Mouse (Mus musculus) brain, embryonic 14.5 days (tissue): ENCODE measurements around the gene Gm13697.
"Not testable (repeated sequence)": the region's sequence is repeated elsewhere in the genome, so short reads cannot be mapped to it uniquely, and the experiment has no call there.

Source experiments
- CTCF ChIP-seq: fragments of 200-500 bp; IDR thresholded peaks from 2 replicates; pipeline ENCODE4 v1.5.1; 2012; ENCODE audit warnings: inconsistent platforms, mild to moderate bottlenecking, moderate library complexity, borderline replicate concordance; ENCODE audit not compliant: insufficient read depth, insufficient read length; ENCODE audit errors: extremely low read depth
- POLR2A ChIP-seq: fragments of 200-500 bp; IDR thresholded peaks from 2 replicates; pipeline ENCODE4 v1.6.1; 2012; ENCODE audit warnings: mild to moderate bottlenecking, inconsistent platforms, borderline replicate concordance; ENCODE audit not compliant: poor library complexity, insufficient read depth, insufficient read length, severe bottlenecking; ENCODE audit errors: extremely low read depth

DNA sequence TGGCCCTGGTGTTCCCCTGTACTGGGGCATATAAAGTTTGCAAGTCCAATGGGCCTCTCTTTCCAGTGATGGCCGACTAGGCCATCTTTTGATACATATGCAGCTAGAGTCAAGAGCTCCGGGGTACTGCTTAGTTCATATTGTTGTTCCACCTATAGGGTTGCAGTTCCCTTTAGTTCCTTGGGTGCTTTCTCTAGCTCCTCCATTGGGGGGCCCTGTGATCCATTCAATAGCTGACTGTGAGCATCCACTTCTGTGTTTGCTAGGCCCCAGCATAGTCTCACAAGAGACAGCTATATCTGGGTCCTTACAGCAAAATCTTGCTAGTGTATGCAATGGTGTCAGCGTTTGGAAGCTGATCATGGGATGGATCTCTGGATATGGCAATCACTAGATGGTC is 10.0 kb downstream of the Gm13697 start:
- TF ChIP-seq POLR2A, CTCF: not testable (repeated sequence)
